ENCODE assay signal across 8 mouse cellular contexts in the genomic region with DNA sequence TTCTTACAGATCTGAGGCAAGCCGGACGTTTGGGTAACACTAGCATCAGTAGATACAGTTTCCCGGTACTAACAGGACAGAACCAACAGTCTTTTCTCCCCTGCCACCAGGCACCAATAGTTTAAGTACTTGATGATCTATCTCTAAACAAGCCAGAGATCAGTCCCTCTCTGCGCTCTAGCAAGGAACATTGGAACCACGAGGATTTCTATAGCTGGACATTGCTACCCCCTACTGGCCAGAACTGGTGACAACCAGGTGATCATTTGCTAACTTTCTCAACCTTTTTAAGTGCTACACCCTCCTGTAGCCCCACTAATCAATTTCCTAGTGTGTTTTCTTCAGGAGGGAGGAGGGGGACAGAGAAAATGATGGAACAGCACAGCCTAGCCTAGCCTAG. TPM values are rescaled to one million over a fixed set of nuclear protein-coding genes. Genes with fewer than 3 reads are reported as not detected.
DNase-seq lines count a peak whose midpoint lies in the region; ATAC-seq lines count a peak whose summit lies in the region.

No protein-coding gene starts in this region.

- no peaks in the 10 kb centered on the region for H3K27me3 ChIP-seq in embryonic facial prominence, embryonic 11.5 days (ENCODE audit: control insufficient read depth, insufficient read depth, low read length)
- peaks cover 7% of the 10 kb centered on the region; the same call in 1 of the 2 replicates for H3K27me3 ChIP-seq in liver, embryonic 12.5 days (replicated peaks)

- no peak overlapping the region for H3K4me2 ChIP-seq in embryonic facial prominence, embryonic 11.5 days (ENCODE audit: low read depth, low read length)
- H3K4me2 ChIP-seq in liver, embryonic 12.5 days, result no peak overlapping the region

- no peak; the same call in 1 of the 2 replicates for ATAC-seq in embryonic facial prominence, embryonic 11.5 days (replicated peaks; ENCODE audit: insufficient number of reproducible peaks, low FRiP score, low TSS enrichment, low read depth)
- peak; percentile 54; the same call in 1 of the 2 replicates for ATAC-seq in liver, embryonic 12.5 days

- WGBS in embryonic facial prominence, embryonic 11.5 days, result 37% methylated on average over 5 of the region's 5 CpGs
- WGBS in liver, embryonic 12.5 days (ENCODE audit: insufficient replicate concordance), result 32% methylated on average over 5 of the region's 5 CpGs

- peak; percentile 36 for DNase-seq in urinary bladder, postnatal 14 days (ENCODE audit: low spot score)
- DNase-seq in urinary bladder, postnatal 4 days (ENCODE audit: low spot score in 2 of 2), result no peak
- DNase-seq in adrenal gland, adult 2 months, result peak; percentile 38
- DNase-seq in embryonic facial prominence, embryonic 11.5 days (ENCODE audit: low spot score), result peak; percentile 83
- DNase-seq in induced T-regulatory cell, adult 2 months (ENCODE audit: low read depth), result peak; percentile 83
- peak; percentile 80 for DNase-seq in naive thymus-derived CD4-positive, alpha-beta T cell, adult 2 months (ENCODE audit: low read depth)
- DNase-seq in gastrocnemius, postnatal 14 days, result no peak

- intact Hi-C loops in gastrocnemius, postnatal 14 days (cut with DNase I; ENCODE audit: low total_unique reads), result loop anchor here (10.0 kb wide), 2 partner anchors 67 to 287 kb away; no protein-coding TSS in a partner anchor

- no peak overlapping the region for H3K9ac ChIP-seq in embryonic facial prominence, embryonic 11.5 days (replicated peaks; ENCODE audit: low read length)
- H3K9ac ChIP-seq in liver, embryonic 12.5 days, result no peak overlapping the region

- no peaks in the 10 kb centered on the region for H3K36me3 ChIP-seq in embryonic facial prominence, embryonic 11.5 days (replicated peaks; ENCODE audit: control insufficient read depth, insufficient read depth, low read depth, low read length)
- H3K36me3 ChIP-seq in liver, embryonic 12.5 days, result no peaks in the 10 kb centered on the region

- no peak overlapping the region for H3K4me3 ChIP-seq in embryonic facial prominence, embryonic 11.5 days (ENCODE audit: low read depth, low read length)
- no peak overlapping the region for H3K4me3 ChIP-seq in liver, embryonic 12.5 days

- no peaks in the 10 kb centered on the region for H3K9me3 ChIP-seq in embryonic facial prominence, embryonic 11.5 days (replicated peaks; ENCODE audit: control insufficient read depth, low read length)
- no peaks in the 10 kb centered on the region for H3K9me3 ChIP-seq in liver, embryonic 12.5 days (replicated peaks)

- no peak overlapping the region for H3K27ac ChIP-seq in embryonic facial prominence, embryonic 11.5 days (replicated peaks; ENCODE audit: low read depth, low read length)
- H3K27ac ChIP-seq in liver, embryonic 12.5 days, result no peak overlapping the region

- H3K4me1 ChIP-seq in embryonic facial prominence, embryonic 11.5 days (ENCODE audit: control insufficient read depth, insufficient read depth, low read length), result no peaks in the 10 kb centered on the region
- H3K4me1 ChIP-seq in liver, embryonic 12.5 days, result no peaks in the 10 kb centered on the region

RNA-seq across cellular contexts. Expression of gene Mon2, which starts 15.4 kb away (rescaled TPM):
- 10 to 100 TPM; 73.5 to 88.3 TPM for total RNA-seq in adrenal gland, adult 2 months (2021)
- polyA plus RNA-seq in adrenal gland, adult 2 months (2012; rRNA removed), result 34.7 and 45.4 TPM in 2 replicates
- polyA plus RNA-seq in embryonic facial prominence, embryonic 11.5 days (2014; fragmentation: Nextera tagmentation; extraction: Ambion mirVana), result 24.8 and 28.6 TPM in 2 replicates
- 19.8 and 19.9 TPM in 2 replicates for polyA plus RNA-seq in liver, embryonic 12.5 days (2016; fragmentation: Nextera tagmentation; extraction: Ambion mirVana)
- total RNA-seq in gastrocnemius, postnatal 14 days (2021), result 10 to 100 TPM; 35.8 to 42.6 TPM

Comparison
In these comparisons a context has a peak if more than half of its experiments do, and no peak if none do; other contexts are left out.
1. DNase-seq: peak in urinary bladder, postnatal 14 days (single experiment), adrenal gland, adult 2 months (single experiment), embryonic facial prominence, embryonic 11.5 days (single experiment), induced T-regulatory cell, adult 2 months (single experiment) and naive thymus-derived CD4-positive, alpha-beta T cell, adult 2 months (single experiment); none in urinary bladder, postnatal 4 days (0 of 2) and gastrocnemius, postnatal 14 days (single experiment).